Mouse (Mus musculus): ENCODE measurements at regions not wholly inside any gene's neighbourhood (a gene's known extent, or its start where the extent isn't known, plus 50 kb on each side); places are given as distances from the start of the nearest gene placed in this dataset.

- TF ChIP-seq CTCF (IDR thresholded peaks at IDR 0.05; ENCODE audit: insufficient read depth, low read depth, low read length) = no peak
- TF ChIP-seq POLR2A (IDR thresholded peaks at IDR 0.05; ENCODE audit: insufficient read depth, low read depth, low read length) = no peak
These were observed 158.9 kb upstream of the Dnajc19 start for GRCm38 (mm10) chr3:34239978-34240377.
